Mouse (Mus musculus): ENCODE data around the gene Tmem258. TPM values are rescaled to one million over a fixed set of nuclear protein-coding genes. Genes with fewer than 3 reads are reported as not detected.
A peak's percentile ranks its signal among the peaks of the same experiment; 100 is the strongest.

The Tmem258 gene
- polyA plus RNA-seq, 1 experiment from 2014 or later, result 349 TPM

DNA sequence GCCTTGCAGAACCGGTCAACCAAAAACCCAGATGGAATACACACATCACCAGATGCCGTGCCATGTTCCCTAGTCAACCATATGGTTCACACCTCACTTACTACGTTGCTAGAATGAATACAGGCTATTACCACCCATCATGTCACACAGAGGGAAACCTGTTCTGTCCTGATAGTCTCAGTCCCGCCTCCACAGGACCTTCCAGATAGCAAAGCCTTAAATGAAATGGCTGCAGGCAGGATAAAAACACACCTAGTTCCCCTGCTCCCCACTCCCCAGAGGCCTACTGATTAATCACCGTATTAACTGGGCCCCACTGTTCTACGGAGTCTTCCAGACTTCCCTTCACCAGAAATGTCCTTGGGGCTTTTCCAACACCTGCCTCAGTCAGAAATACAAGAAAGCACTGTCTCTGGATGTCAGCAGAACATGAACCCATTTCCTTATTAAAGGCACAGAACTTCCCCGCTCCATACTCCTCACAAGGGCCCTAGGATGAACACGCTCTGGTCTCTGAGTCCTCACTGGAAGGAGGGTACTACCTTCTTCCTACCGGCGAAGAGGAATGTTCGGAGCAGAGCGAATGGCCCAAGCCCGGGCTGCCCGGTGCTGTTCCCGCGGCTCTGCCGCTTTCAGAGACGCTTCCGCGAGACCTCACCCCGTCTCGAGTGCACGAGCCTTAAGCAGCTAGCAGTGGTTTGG is 517 bp upstream of the Tmem258 start:
- H3K4me3 ChIP-seq (ENCODE audit: low read depth, low read length), result peak overlapping the region; percentile 76
- no peaks in the 10 kb centered on the region for H3K27me3 ChIP-seq (ENCODE audit: control insufficient read depth, insufficient read depth, low read length)
- 3% methylated on average over 23 of the region's 23 CpGs for WGBS
- ATAC-seq (ENCODE audit: low FRiP score), result no peak
- H3K9me3 ChIP-seq (ENCODE audit: control insufficient read depth, low read length), result no peaks in the 10 kb centered on the region
- no peak overlapping the region for H3K27ac ChIP-seq (ENCODE audit: low read depth, low read length)
- H3K9ac ChIP-seq (ENCODE audit: low read depth, low read length), result peak overlapping the region; percentile 80
- peaks cover 7% of the 10 kb centered on the region for H3K4me1 ChIP-seq (replicated peaks; ENCODE audit: control insufficient read depth, insufficient read depth, low read length)
- DNase-seq (ENCODE audit: low spot score), result no peak
- H3K4me2 ChIP-seq (replicated peaks; ENCODE audit: low read depth, low read length), result peak overlapping the region; percentile 76
- H3K36me3 ChIP-seq (ENCODE audit: control insufficient read depth, insufficient read depth, low read length), result peaks cover 12% of the 10 kb centered on the region; the same call in 1 of the 2 replicates

DNA sequence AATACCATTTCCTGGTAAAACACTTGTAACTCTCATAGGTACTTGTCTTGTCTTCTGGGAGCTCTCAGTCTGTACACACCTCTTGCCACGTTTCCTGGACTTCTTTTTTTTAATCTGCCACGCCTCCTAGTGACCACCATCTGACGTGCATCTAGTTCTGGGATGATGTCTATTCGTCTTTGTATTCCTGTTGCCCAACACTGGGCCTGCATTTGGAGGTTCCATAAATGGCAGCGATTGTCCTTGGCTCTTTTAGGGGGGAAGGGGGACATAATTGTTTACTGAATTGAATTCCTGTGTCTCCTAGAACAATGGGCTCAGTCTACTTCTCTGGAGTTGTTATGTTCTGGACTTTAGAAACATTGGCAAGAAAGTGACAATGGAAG is 795 bp downstream of the Tmem258 start:
- peaks cover 7% of the 10 kb centered on the region for H3K4me1 ChIP-seq (replicated peaks; ENCODE audit: control insufficient read depth, insufficient read depth, low read length)
- WGBS, result 0% methylated on average over 5 of the region's 5 CpGs
- 0 out of 2 replicates have a peak overlapping the region, but pooled peaks have one; percentile 43 for H3K27ac ChIP-seq (ENCODE audit: low read depth, low read length)
- ATAC-seq (ENCODE audit: low FRiP score), result peak; percentile 46; the same call in 1 of the 2 replicates
- no peaks in the 10 kb centered on the region for H3K27me3 ChIP-seq (ENCODE audit: control insufficient read depth, insufficient read depth, low read length)
- no peaks in the 10 kb centered on the region for H3K9me3 ChIP-seq (ENCODE audit: control insufficient read depth, low read length)
- H3K9ac ChIP-seq (ENCODE audit: low read depth, low read length), result peak overlapping the region; percentile 80
- DNase-seq (ENCODE audit: low spot score), result peak; percentile 65
- H3K36me3 ChIP-seq (ENCODE audit: control insufficient read depth, insufficient read depth, low read length), result peaks cover 15% of the 10 kb centered on the region
- H3K4me2 ChIP-seq (replicated peaks; ENCODE audit: low read depth, low read length), result peak overlapping the region; percentile 76
- H3K4me3 ChIP-seq (ENCODE audit: low read depth, low read length), result peak overlapping the region; percentile 76

DNA sequence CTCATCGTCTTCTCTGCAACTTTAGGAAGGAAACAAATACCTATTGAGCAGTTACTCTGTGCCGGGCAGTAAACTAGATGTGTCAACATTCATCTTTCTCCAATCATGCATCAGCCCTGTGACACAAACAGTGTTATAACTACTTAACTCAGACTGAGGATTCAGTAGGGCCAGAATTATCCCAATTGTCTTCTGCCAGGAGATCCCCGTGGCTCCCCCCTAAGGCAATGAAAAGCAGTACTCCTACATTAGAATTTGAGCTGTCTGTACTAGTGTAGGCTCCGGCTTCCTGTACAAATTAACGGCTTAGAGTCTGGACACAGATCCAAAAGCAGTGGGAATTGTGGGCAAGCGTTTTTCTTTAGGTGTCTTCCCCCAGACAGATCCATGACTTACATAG is 1.2 kb downstream of the Tmem258 start:
- Histone ChIP-seq H3K4me1 (replicated peaks; ENCODE audit: control insufficient read depth, insufficient read depth, low read length) (peaks cover 7% of the 10 kb centered on the region), H3K27me3 (ENCODE audit: control insufficient read depth, insufficient read depth, low read length) (no peaks in the 10 kb centered on the region), H3K36me3 (ENCODE audit: control insufficient read depth, insufficient read depth, low read length) (peaks cover 11% of the 10 kb centered on the region), H3K9ac (ENCODE audit: low read depth, low read length) (no peak overlapping the region), H3K4me2 (replicated peaks; ENCODE audit: low read depth, low read length) (peak overlapping the region; percentile 76; the same call in 1 of the 2 replicates), H3K9me3 (ENCODE audit: control insufficient read depth, low read length) (no peaks in the 10 kb centered on the region), H3K4me3 (ENCODE audit: low read depth, low read length) (no peak overlapping the region; the same call in 1 of the 2 replicates), H3K27ac (ENCODE audit: low read depth, low read length) (no peak overlapping the region)
- DNase-seq (ENCODE audit: low spot score) (no peak), ATAC-seq (ENCODE audit: low FRiP score) (no peak)
- 76% methylated on average over 6 of the region's 6 CpGs for WGBS

DNA sequence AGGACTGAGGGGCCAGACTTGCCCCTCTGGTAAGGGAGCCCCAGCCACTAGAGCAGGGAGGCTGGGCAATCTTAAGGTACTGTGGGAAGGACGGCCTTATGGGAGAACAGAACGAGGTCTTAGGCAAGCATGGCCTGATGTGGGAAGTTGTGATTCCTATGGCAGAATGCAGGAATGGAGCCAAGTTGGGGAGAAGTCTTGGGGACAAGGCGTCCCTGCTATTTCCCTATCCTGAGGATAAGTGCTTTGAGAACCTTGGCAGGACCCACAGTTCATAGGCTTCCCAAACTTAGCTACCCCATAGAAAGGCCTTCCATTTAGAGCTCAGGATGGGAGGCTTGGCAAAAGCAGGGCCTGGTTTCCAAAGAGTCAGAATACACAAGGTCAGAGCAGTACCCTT is 5.0 kb downstream of the Tmem258 start:
- Histone ChIP-seq H3K36me3 (ENCODE audit: control insufficient read depth, insufficient read depth, low read length) (peaks cover 4% of the 10 kb centered on the region; the same call in 1 of the 2 replicates), H3K4me3 (ENCODE audit: low read depth, low read length) (no peak overlapping the region), H3K27me3 (ENCODE audit: control insufficient read depth, insufficient read depth, low read length) (no peaks in the 10 kb centered on the region), H3K27ac (ENCODE audit: low read depth, low read length) (no peak overlapping the region), H3K4me2 (replicated peaks; ENCODE audit: low read depth, low read length) (no peak overlapping the region), H3K9ac (ENCODE audit: low read depth, low read length) (no peak overlapping the region), H3K4me1 (replicated peaks; ENCODE audit: control insufficient read depth, insufficient read depth, low read length) (no peaks in the 10 kb centered on the region), H3K9me3 (ENCODE audit: control insufficient read depth, low read length) (no peaks in the 10 kb centered on the region)
- ATAC-seq (ENCODE audit: low FRiP score) (no peak), DNase-seq (ENCODE audit: low spot score) (no peak)
- WGBS, result 92% methylated on average over 3 of the region's 3 CpGs

DNA sequence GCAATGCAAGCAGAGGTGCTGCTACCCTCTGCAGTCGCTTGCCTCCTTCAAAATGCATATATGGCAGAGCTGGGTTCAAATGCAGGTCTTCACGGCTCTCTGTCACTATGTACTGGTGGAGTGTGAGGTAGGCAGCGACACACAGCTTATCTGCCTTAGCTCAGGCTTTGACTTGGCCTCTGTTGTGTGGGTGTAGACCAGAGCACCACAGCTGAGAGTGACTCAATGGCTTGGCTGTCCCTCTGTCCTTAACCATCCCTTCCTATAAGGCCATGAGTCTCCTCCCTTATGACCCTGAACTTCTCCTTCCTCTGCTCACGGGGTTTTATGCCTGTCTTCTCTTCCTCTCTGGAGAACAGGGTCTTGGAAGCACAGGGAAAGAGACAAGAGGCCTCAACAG is 7.1 kb downstream of the Tmem258 start:
- Histone ChIP-seq H3K4me2 (replicated peaks; ENCODE audit: low read depth, low read length) (no peak overlapping the region), H3K9ac (ENCODE audit: low read depth, low read length) (no peak overlapping the region), H3K27ac (ENCODE audit: low read depth, low read length) (no peak overlapping the region), H3K27me3 (ENCODE audit: control insufficient read depth, insufficient read depth, low read length) (no peaks in the 10 kb centered on the region), H3K4me3 (ENCODE audit: low read depth, low read length) (no peak overlapping the region), H3K9me3 (ENCODE audit: control insufficient read depth, low read length) (no peaks in the 10 kb centered on the region), H3K4me1 (replicated peaks; ENCODE audit: control insufficient read depth, insufficient read depth, low read length) (no peaks in the 10 kb centered on the region), H3K36me3 (ENCODE audit: control insufficient read depth, insufficient read depth, low read length) (peaks cover 4% of the 10 kb centered on the region; the same call in 1 of the 2 replicates)
- ATAC-seq (ENCODE audit: low FRiP score) (no peak), DNase-seq (ENCODE audit: low spot score) (no peak)
- WGBS, result 83% methylated on average over 4 of the region's 4 CpGs

DNA sequence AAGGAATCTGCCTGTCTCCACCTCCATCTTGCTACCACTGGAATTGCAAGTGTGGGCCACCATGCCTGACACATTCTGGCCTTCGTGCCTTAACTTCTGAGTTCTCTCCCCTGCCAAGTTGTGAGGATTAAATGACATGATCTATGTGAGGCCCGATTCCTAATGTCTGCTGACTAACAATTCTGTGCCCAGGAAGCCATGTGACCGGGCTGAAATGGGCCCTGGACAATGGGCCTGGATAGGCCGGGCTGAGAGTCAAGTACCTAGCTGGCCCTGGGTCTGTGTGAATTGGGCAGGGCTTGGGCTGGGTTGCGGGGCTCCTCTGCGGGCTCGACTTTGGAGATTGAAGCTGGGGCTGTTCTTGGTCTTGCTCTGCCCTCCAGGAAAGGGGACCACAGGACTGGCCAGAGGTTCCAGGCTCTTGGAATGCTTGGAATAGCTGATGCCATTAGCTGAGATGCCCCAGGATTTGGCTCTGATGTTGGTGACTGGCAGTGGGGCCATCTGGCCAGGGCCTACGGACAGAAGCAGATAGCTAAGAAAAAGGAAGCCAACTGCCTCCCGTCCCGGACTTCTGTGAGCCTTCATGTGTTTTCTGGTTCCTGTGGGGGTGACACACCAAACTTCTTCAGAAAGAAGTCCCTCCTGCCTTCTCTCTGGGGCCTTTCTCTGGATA is 10.1 kb downstream of the Tmem258 start:
- 93% methylated on average over 10 of the region's 10 CpGs for WGBS
- ATAC-seq (ENCODE audit: low FRiP score), result no peak

DNA sequence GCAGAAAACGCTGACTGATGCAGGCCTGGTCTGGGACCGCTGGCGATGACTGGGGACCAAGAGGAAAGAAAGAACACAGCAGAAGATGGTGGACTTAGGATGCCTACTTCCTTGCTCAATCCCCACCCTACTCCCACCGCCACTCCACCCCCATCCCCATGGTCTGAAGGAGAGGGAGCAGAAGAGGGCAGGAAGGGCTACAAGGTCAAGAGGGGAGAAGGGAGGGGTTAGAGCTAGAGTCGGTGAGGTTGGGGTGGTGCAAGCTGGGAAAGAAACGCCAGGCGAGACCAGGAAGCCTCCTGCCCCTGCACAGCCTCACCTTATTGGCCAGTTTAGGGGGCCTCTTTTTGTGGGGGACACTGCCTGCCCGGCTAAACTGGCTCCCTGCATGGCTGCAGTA is 12.3 kb downstream of the Tmem258 start:
- H3K4me1 ChIP-seq (replicated peaks; ENCODE audit: control insufficient read depth, insufficient read depth, low read length), result no peaks in the 10 kb centered on the region
- DNase-seq (ENCODE audit: low spot score) (no peak), ATAC-seq (ENCODE audit: low FRiP score) (no peak)
- no peaks in the 10 kb centered on the region for H3K9me3 ChIP-seq (ENCODE audit: control insufficient read depth, low read length)
- WGBS, result 79% methylated on average over 8 of the region's 8 CpGs
- no peak overlapping the region for H3K9ac ChIP-seq (ENCODE audit: low read depth, low read length)
- no peak overlapping the region for H3K4me2 ChIP-seq (replicated peaks; ENCODE audit: low read depth, low read length)
- no peaks in the 10 kb centered on the region for H3K36me3 ChIP-seq (ENCODE audit: control insufficient read depth, insufficient read depth, low read length)
- no peaks in the 10 kb centered on the region for H3K27me3 ChIP-seq (ENCODE audit: control insufficient read depth, insufficient read depth, low read length)
- no peak overlapping the region for H3K27ac ChIP-seq (ENCODE audit: low read depth, low read length)
- H3K4me3 ChIP-seq (ENCODE audit: low read depth, low read length), result no peak overlapping the region

More for the DNA sequence above, 10.1 kb downstream of the Tmem258 start:
- Histone ChIP-seq H3K4me1 (replicated peaks; ENCODE audit: control insufficient read depth, insufficient read depth, low read length) (no peaks in the 10 kb centered on the region), H3K4me2 (replicated peaks; ENCODE audit: low read depth, low read length) (no peak overlapping the region), H3K9me3 (ENCODE audit: control insufficient read depth, low read length) (no peaks in the 10 kb centered on the region), H3K27me3 (ENCODE audit: control insufficient read depth, insufficient read depth, low read length) (no peaks in the 10 kb centered on the region), H3K4me3 (ENCODE audit: low read depth, low read length) (no peak overlapping the region), H3K27ac (ENCODE audit: low read depth, low read length) (no peak overlapping the region), H3K36me3 (ENCODE audit: control insufficient read depth, insufficient read depth, low read length) (no peaks in the 10 kb centered on the region), H3K9ac (ENCODE audit: low read depth, low read length) (no peak overlapping the region)
- no peak for DNase-seq (ENCODE audit: low spot score)

DNA sequence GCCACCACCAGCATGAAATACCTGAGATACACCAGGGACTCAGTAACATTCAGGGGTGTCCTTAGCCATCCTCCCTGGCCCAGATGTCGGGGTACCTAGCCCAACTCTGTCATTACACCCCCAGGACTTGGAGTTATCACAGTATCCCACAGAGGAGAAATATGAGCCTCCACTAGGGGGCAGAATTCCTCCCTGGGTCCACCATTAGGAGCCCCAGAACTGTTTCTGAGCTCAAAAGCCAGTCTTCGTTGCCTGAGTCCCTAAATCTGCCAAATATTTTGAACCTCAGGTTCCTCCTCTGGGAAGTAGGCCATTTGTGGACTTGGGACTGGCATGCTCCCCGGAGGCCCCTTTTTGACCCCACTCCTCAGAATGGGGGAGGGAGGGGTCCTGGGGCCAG is 15.3 kb downstream of the Tmem258 start:
- no peaks in the 10 kb centered on the region for H3K27me3 ChIP-seq (ENCODE audit: control insufficient read depth, insufficient read depth, low read length)

DNA sequence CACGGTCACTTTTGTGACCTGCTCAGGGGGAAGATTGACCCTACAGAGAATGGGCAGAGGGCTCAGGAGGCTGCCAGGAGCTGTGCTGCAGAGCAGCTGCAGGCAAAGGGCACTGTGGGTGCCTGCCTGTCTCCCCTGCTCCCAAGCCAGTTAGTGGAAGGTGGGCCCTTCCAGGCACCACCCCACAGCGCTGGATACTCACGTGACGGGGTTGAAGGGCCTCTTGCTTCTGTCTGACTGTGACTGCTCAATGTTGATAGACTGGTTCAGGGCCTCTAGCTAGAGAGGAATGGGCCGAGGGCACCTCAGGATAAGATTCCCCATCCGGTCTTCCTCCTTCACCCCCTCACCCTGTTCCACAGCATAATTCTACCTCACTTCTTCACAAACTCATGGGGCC is 15.8 kb downstream of the Tmem258 start:
- Histone ChIP-seq H3K4me2 (replicated peaks; ENCODE audit: low read depth, low read length) (no peak overlapping the region), H3K9me3 (ENCODE audit: control insufficient read depth, low read length) (no peaks in the 10 kb centered on the region), H3K27ac (ENCODE audit: low read depth, low read length) (no peak overlapping the region), H3K9ac (ENCODE audit: low read depth, low read length) (no peak overlapping the region), H3K4me1 (replicated peaks; ENCODE audit: control insufficient read depth, insufficient read depth, low read length) (no peaks in the 10 kb centered on the region), H3K4me3 (ENCODE audit: low read depth, low read length) (no peak overlapping the region), H3K36me3 (ENCODE audit: control insufficient read depth, insufficient read depth, low read length) (no peaks in the 10 kb centered on the region), H3K27me3 (ENCODE audit: control insufficient read depth, insufficient read depth, low read length) (no peaks in the 10 kb centered on the region)
- WGBS, result 73% methylated on average over 6 of the region's 6 CpGs
- ATAC-seq (ENCODE audit: low FRiP score), result no peak
- no peak for DNase-seq (ENCODE audit: low spot score)

More for the DNA sequence above, 15.3 kb downstream of the Tmem258 start:
- peak; percentile 72 for DNase-seq (ENCODE audit: low spot score)
- Histone ChIP-seq H3K9ac (ENCODE audit: low read depth, low read length) (no peak overlapping the region), H3K4me3 (ENCODE audit: low read depth, low read length) (no peak overlapping the region), H3K36me3 (ENCODE audit: control insufficient read depth, insufficient read depth, low read length) (no peaks in the 10 kb centered on the region), H3K9me3 (ENCODE audit: control insufficient read depth, low read length) (no peaks in the 10 kb centered on the region), H3K4me1 (replicated peaks; ENCODE audit: control insufficient read depth, insufficient read depth, low read length) (no peaks in the 10 kb centered on the region), H3K27ac (ENCODE audit: low read depth, low read length) (no peak overlapping the region), H3K4me2 (replicated peaks; ENCODE audit: low read depth, low read length) (no peak overlapping the region)
- 59% methylated on average over 3 of the region's 3 CpGs for WGBS
- ATAC-seq (ENCODE audit: low FRiP score), result 0 out of 2 replicates have a peak, but pooled peaks have one; percentile 28

Measured in hindbrain, embryonic 11.5 days (tissue).